Mouse (Mus musculus): ENCODE measurements around the gene Gabre.
A peak's percentile ranks its signal among the peaks of the same experiment; 100 is the strongest.

The Gabre gene

GRCm38 (mm10) chrX:72274659-72275371 lies at the start of gene Gabre:
Gene Gabre, minus strand, starts transcription at chrX:72274803.
- DNase-seq = peak; percentile 59

DNA sequence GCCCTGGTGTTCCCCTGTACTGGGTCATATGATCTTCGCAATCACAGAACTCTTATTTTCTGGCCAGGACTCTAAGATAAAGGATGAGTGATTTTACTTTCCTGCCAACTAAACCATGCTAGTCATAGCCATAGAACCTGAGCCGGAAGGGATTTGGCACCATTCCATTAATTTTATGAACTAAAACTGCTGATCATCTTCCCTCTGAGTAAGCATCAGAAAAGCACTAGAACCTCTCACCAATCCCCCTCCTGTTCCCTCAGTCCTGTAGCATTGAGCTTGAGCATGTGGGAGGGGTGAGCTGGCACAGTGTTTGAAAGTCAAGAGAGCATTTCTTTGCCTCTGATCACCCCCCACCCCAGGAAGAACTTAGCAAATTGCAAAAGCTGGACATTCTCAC lies 23.2 kb upstream of the Gabre start:
- no peak for DNase-seq

DNA sequence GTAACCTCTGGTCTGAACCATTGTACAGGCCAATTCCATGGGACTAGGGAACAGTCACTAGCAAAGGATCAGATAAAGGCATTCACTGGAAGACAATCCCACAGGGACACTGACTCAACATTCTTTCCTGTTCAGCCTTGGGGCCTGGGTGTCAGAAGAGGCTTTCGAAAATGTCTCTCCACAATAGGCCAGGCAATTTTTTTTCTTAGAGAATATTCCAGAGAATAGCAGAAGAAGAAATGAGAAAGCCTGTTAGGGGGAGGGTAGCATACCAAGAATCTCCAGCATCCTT lies 715 bp upstream of the Gabre start:
- no peak for DNase-seq

DNA sequence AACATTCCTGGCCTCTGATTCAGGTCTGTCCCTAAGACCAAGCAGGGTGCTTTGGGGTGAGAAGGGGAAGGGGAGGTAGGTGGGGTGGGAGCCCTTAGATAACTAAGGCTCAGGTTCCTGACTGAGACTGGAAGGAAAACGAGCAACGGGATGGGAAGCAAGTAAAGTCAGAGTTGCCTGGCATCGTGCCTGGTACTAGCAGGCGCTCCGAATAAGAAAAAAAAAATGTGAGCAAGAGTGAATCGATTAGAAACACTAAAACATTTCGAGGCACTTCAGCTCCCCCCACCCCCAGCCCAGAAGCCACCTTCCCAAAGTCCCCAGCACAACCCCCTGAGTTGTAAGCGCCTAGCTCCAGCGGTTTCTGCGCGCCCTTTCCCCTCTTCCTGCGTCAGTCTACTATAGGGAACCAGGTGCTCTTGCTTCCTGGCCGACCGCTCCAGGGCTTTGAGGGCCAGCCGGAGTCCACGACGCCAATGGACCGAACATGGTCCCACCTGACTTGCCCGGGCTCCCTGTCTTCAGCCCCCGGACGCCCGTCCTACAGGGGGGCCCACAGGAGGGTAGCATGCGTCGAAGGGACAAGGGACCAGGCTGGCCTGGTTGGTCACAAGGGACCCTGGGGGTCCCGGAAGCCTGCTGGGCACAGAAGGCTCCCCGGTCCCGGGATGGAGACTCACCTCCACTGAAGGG lies 491 bp downstream of the Gabre start:
- no peak for DNase-seq

DNA sequence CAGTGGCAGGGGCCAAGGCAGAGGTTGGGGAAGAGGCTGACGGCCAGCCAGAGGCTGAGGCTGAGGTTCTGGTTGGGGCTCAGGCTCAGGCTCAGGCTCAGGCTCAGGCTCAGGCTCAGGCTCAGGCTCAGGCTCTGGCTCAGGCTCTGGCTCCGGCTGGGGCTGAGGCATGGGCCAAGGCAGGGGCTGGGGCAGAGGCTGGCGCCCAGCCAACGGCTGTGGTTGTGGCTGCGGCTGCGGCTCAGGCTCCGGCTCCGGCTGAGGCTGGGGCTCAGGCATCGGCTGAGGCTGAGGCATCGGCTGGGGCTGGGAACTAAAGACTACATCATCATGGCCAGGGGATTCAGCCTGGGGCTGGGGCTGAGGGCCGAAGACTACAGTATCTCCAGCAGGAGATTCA lies 4.0 kb downstream of the Gabre start:
- no peak for DNase-seq

DNA sequence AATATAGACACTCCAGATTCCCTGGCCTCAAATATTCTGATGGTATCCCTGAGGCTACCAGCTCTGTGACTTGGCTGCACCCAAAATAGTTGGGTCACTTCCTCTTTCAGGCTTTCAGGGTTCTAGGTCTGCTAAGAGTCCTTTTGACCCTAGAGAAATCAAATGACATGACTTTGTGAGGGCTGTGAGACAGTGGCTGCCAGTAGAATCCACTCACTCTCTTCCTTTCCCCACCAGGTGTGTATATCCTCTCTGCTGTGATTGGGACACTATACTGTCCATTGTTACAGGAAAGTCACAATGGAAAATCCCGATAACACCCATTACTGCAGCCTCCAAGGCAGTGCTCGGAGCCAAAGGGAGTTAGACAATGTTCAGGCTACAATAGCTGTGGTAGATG lies 52.9 kb downstream of the Gabre start, which contains the start of gene Magea4:
TSS of gene Magea4 (plus strand) at position 301 of the 400 bp plus-strand sequence.
- DNase-seq = no peak
